Mouse (Mus musculus): ENCODE results near the gene Rreb1. TPM values are rescaled to one million over a fixed set of nuclear protein-coding genes. Genes with fewer than 3 reads are reported as not detected.

Rreb1 gene
- polyA plus RNA-seq, 1 experiment from 2014 or later: 6.1 TPM

GRCm38 (mm10) chr13:37994405-37994749, 216.2 kb downstream of the Rreb1 start:
- peak; percentile 61 for ATAC-seq (replicated peaks; ENCODE audit: insufficient number of reproducible peaks, low FRiP score, low TSS enrichment, low read depth)
- 0 out of 2 replicates have a peak overlapping the region, but pooled peaks have one; percentile 16 for H3K27ac ChIP-seq (replicated peaks; ENCODE audit: low read depth, low read length)
- H3K9me3 ChIP-seq (replicated peaks; ENCODE audit: control insufficient read depth, low read length): no peaks in the 10 kb centered on the region
- peak overlapping the region; percentile 39 for H3K4me2 ChIP-seq (ENCODE audit: low read depth, low read length)
- H3K9ac ChIP-seq (replicated peaks; ENCODE audit: low read length): peak overlapping the region; percentile 96
- no peaks in the 10 kb centered on the region for H3K27me3 ChIP-seq (ENCODE audit: control insufficient read depth, insufficient read depth, low read length)
- WGBS: 22% methylated on average over 7 of the region's 7 CpGs
- H3K4me1 ChIP-seq (ENCODE audit: control insufficient read depth, insufficient read depth, low read length): no peaks in the 10 kb centered on the region
- DNase-seq (ENCODE audit: low spot score): no peak
- peaks cover 2% of the 10 kb centered on the region for H3K36me3 ChIP-seq (replicated peaks; ENCODE audit: control insufficient read depth, insufficient read depth, low read depth, low read length)
- H3K4me3 ChIP-seq (ENCODE audit: low read depth, low read length): peak overlapping the region; percentile 96

DNA sequence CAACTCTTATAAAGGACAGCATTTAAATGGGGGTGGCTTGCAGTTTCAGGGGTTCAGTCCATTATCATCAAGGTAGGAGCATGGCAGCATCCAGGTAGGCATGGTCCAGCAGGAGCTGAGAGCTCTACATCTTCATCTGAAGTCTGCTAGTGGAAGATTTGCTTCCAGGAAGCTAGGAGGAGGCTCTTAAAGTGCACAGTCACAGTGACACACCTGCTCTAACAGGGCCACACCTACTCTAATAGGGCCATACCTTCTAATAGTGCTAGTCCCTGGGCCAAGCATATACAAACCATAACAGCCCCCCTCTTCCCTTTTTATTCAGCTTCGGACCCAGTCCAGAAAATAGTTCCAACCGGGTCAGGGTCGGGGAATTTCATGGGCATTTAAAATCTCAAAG, 221.5 kb downstream of the Rreb1 start:
- Histone ChIP-seq H3K4me3 (ENCODE audit: low read depth, low read length) (no peak overlapping the region), H3K9ac (replicated peaks; ENCODE audit: low read length) (no peak overlapping the region), H3K27me3 (ENCODE audit: control insufficient read depth, insufficient read depth, low read length) (no peaks in the 10 kb centered on the region), H3K4me1 (ENCODE audit: control insufficient read depth, insufficient read depth, low read length) (no peaks in the 10 kb centered on the region), H3K36me3 (replicated peaks; ENCODE audit: control insufficient read depth, insufficient read depth, low read depth, low read length) (no peaks in the 10 kb centered on the region), H3K27ac (replicated peaks; ENCODE audit: low read depth, low read length) (no peak overlapping the region), H3K4me2 (ENCODE audit: low read depth, low read length) (no peak overlapping the region), H3K9me3 (replicated peaks; ENCODE audit: control insufficient read depth, low read length) (no peaks in the 10 kb centered on the region)
- DNase-seq (ENCODE audit: low spot score) (no peak), ATAC-seq (replicated peaks; ENCODE audit: insufficient number of reproducible peaks, low FRiP score, low TSS enrichment, low read depth) (no peak)
- WGBS: 80% methylated on average over 3 of the region's 3 CpGs

Other genes with a start within 250 kb of the Rreb1 start
- gene Ssr1, start 215.8 kb downstream of the Rreb1 start, polyA plus RNA-seq (2014; fragmentation: Nextera tagmentation; extraction: Ambion mirVana): 128 and 137 TPM in 2 replicates